Comparison of ENCODE assay signal across 22 mouse cellular contexts in genomic region chr10:100155566-100155965, GRCm38 (mm10).
DNase-seq lines count a peak whose midpoint lies in the region; ATAC-seq and TF ChIP-seq lines count a peak whose summit lies in the region.
"Had no signal": no experiment of that assay in that cellular context is flagged by ENCODE, and none has a peak within 500 bp of the region (broad histone marks: within the 10 kb centered on the region; RNA-seq: fewer than 3 reads in every experiment).

No protein-coding gene starts in this region.

- no peaks in the 10 kb centered on the region for H3K4me1 ChIP-seq in embryonic facial prominence, embryonic 14.5 days (ENCODE audit: control insufficient read depth, insufficient read depth, low read length)
- H3K4me1 ChIP-seq in embryonic facial prominence, embryonic 10.5 days = no peaks in the 10 kb centered on the region
- H3K4me1 ChIP-seq in bone marrow macrophage, adult 2 months (ENCODE audit: control insufficient read depth, insufficient read depth, low read length) = peaks cover 27% of the 10 kb centered on the region
- 0 out of 2 replicates have a peak, but pooled peaks cover 3% of the 10 kb centered on the region for H3K4me1 ChIP-seq in limb, embryonic 15.5 days
- H3K4me1 ChIP-seq: embryonic facial prominence, embryonic 13.5 days; forebrain, embryonic 13.5 days; forebrain, embryonic 15.5 days had no signal

- no peak overlapping the region for H3K4me3 ChIP-seq in embryonic facial prominence, embryonic 14.5 days (ENCODE audit: low read depth, low read length)
- H3K4me3 ChIP-seq in embryonic facial prominence, embryonic 10.5 days = no peak overlapping the region
- no peak overlapping the region for H3K4me3 ChIP-seq in bone marrow macrophage, adult 2 months (ENCODE audit: insufficient read depth, low read length)
- no peak overlapping the region for H3K4me3 ChIP-seq in limb, embryonic 15.5 days
- H3K4me3 ChIP-seq: embryonic facial prominence, embryonic 13.5 days; forebrain, embryonic 13.5 days; forebrain, embryonic 15.5 days had no signal

- H3K36me3 ChIP-seq in embryonic facial prominence, embryonic 14.5 days (ENCODE audit: control insufficient read depth, insufficient read depth, low read length) = no peaks in the 10 kb centered on the region
- H3K36me3 ChIP-seq in embryonic facial prominence, embryonic 10.5 days (replicated peaks) = no peaks in the 10 kb centered on the region
- H3K36me3 ChIP-seq in limb, embryonic 15.5 days = no peaks in the 10 kb centered on the region
- H3K36me3 ChIP-seq: embryonic facial prominence, embryonic 13.5 days; forebrain, embryonic 15.5 days; G1E had no signal

- 64% methylated on average over 2 of the region's 2 CpGs for WGBS in embryonic facial prominence, embryonic 14.5 days
- 88% methylated on average over 2 of the region's 2 CpGs for WGBS in embryonic facial prominence, embryonic 10.5 days
- 29% methylated on average over 2 of the region's 2 CpGs for WGBS in limb, embryonic 15.5 days

- no peak for TF ChIP-seq CTCF in bone marrow macrophage, adult 2 months (IDR thresholded peaks at IDR 0.05; ENCODE audit: low read depth, low read length)

- ATAC-seq in embryonic facial prominence, embryonic 14.5 days (ENCODE audit: low read depth) = no peak
- ATAC-seq in limb, embryonic 15.5 days (ENCODE audit: insufficient number of reproducible peaks, low FRiP score, low TSS enrichment, low read depth) = peak; percentile 63; the same call in 1 of the 2 replicates
- no peak for ATAC-seq in inflammation-experienced regulatory T-cells, adult 6 months
- ATAC-seq: activated CD4-positive, CD25-positive, alpha-beta regulatory T cell, adult 4 months; CD4-positive, CD25-positive, alpha-beta regulatory T cell, adult 4 months; forebrain, embryonic 13.5 days; forebrain, embryonic 15.5 days; forebrain, postnatal 0 days; Patski had no signal

- no peaks in the 10 kb centered on the region for H3K9me3 ChIP-seq in embryonic facial prominence, embryonic 14.5 days (ENCODE audit: control insufficient read depth, low read length)
- no peaks in the 10 kb centered on the region for H3K9me3 ChIP-seq in embryonic facial prominence, embryonic 10.5 days
- H3K9me3 ChIP-seq in limb, embryonic 15.5 days = no peaks in the 10 kb centered on the region
- H3K9me3 ChIP-seq: embryonic facial prominence, embryonic 13.5 days; forebrain, embryonic 13.5 days; forebrain, embryonic 15.5 days had no signal

- peak; percentile 27 for DNase-seq in embryonic facial prominence, embryonic 14.5 days (ENCODE audit: low spot score)
- DNase-seq in embryonic facial prominence, embryonic 10.5 days (ENCODE audit: low spot score) = no peak
- DNase-seq: adrenal gland, postnatal 10 days; adrenal gland, postnatal 25 days; B cell, adult 2 months; cerebellum, adult 11-12 months; cerebellum, adult 2 months; cerebellum, adult 9-10 months; cerebellum, postnatal 10 days; cerebellum, postnatal 25 days; forebrain, postnatal 0 days had no signal

- TF ChIP-seq POLR2A in bone marrow macrophage, adult 2 months (IDR thresholded peaks at IDR 0.05; ENCODE audit: borderline replicate concordance, low read depth, low read length) = no peak

- no peak overlapping the region for H3K4me2 ChIP-seq in embryonic facial prominence, embryonic 14.5 days (ENCODE audit: low read depth, low read length)
- no peak overlapping the region for H3K4me2 ChIP-seq in limb, embryonic 15.5 days
- H3K4me2 ChIP-seq: embryonic facial prominence, embryonic 13.5 days; forebrain, embryonic 13.5 days; forebrain, embryonic 15.5 days had no signal

- H3K9ac ChIP-seq in embryonic facial prominence, embryonic 14.5 days (ENCODE audit: low read depth, low read length) = no peak overlapping the region
- H3K9ac ChIP-seq in limb, embryonic 15.5 days = no peak overlapping the region
- H3K9ac ChIP-seq: embryonic facial prominence, embryonic 13.5 days; forebrain, embryonic 13.5 days; forebrain, embryonic 15.5 days; forebrain, postnatal 0 days had no signal

- no peak overlapping the region for H3K27ac ChIP-seq in embryonic facial prominence, embryonic 14.5 days (replicated peaks; ENCODE audit: low read depth, low read length)
- no peak overlapping the region for H3K27ac ChIP-seq in embryonic facial prominence, embryonic 10.5 days (replicated peaks)
- H3K27ac ChIP-seq in bone marrow macrophage, adult 2 months (ENCODE audit: insufficient read depth, low read depth, low read length) = 0 out of 2 replicates have a peak overlapping the region, but pooled peaks have one; percentile 15
- no peak overlapping the region for H3K27ac ChIP-seq in limb, embryonic 15.5 days
- H3K27ac ChIP-seq: embryonic facial prominence, embryonic 13.5 days; forebrain, embryonic 13.5 days; forebrain, embryonic 15.5 days had no signal

- H3K27me3 ChIP-seq in embryonic facial prominence, embryonic 14.5 days (replicated peaks; ENCODE audit: control insufficient read depth, insufficient read depth, low read length) = no peaks in the 10 kb centered on the region
- no peaks in the 10 kb centered on the region for H3K27me3 ChIP-seq in embryonic facial prominence, embryonic 10.5 days (replicated peaks; ENCODE audit: low read depth, poor library complexity, severe bottlenecking)
- no peaks in the 10 kb centered on the region for H3K27me3 ChIP-seq in limb, embryonic 15.5 days
- H3K27me3 ChIP-seq: CH12.LX; embryonic facial prominence, embryonic 13.5 days; forebrain, embryonic 13.5 days; forebrain, embryonic 15.5 days; Patski had no signal
